Mouse (Mus musculus): ENCODE measurements at regions not wholly inside any gene's neighbourhood (a gene's known extent, or its start where the extent isn't known, plus 50 kb on each side); places are given as distances from the start of the nearest gene placed in this dataset.

- Histone ChIP-seq H3K4me3 (ENCODE audit: insufficient read depth, low read length) (no peak overlapping the region), H3K4me1 (ENCODE audit: control insufficient read depth, insufficient read depth, low read length) (no peaks in the 10 kb centered on the region)
- TF ChIP-seq POLR2A (IDR thresholded peaks at IDR 0.05; ENCODE audit: low read depth, low read length) (no peak), CTCF (IDR thresholded peaks at IDR 0.05; ENCODE audit: borderline replicate concordance, insufficient read depth, low read length) (no peak)
These were observed 1065.0 kb downstream of the Bcl11a start for GRCm38 (mm10) chr11:25142833-25143232.

GRCm38 (mm10) chr11:25147287-25147686 lies 1063.3 kb downstream of the 5730522E02Rik start:
- Histone ChIP-seq H3K4me1 (ENCODE audit: control insufficient read depth, insufficient read depth, low read length) (no peaks in the 10 kb centered on the region), H3K4me3 (ENCODE audit: insufficient read depth, low read length) (no peak overlapping the region), H3K27ac (ENCODE audit: insufficient read depth, low read length) (no peak overlapping the region)
- no peak for TF ChIP-seq CTCF (IDR thresholded peaks at IDR 0.05; ENCODE audit: borderline replicate concordance, insufficient read depth, low read length)
- TF ChIP-seq POLR2A (IDR thresholded peaks at IDR 0.05; ENCODE audit: low read depth, low read length), result no peak

More at GRCm38 (mm10) chr11:25142833-25143232, 1065.0 kb downstream of the Bcl11a start:
- no peak overlapping the region for H3K27ac ChIP-seq (ENCODE audit: insufficient read depth, low read length)

- Histone ChIP-seq H3K4me1 (ENCODE audit: control insufficient read depth, insufficient read depth, low read length) (no peaks in the 10 kb centered on the region), H3K4me3 (ENCODE audit: insufficient read depth, low read length) (no peak overlapping the region), H3K27ac (ENCODE audit: insufficient read depth, low read length) (no peak overlapping the region)
- no peak for TF ChIP-seq POLR2A (IDR thresholded peaks at IDR 0.05; ENCODE audit: low read depth, low read length)
- TF ChIP-seq CTCF (IDR thresholded peaks at IDR 0.05; ENCODE audit: borderline replicate concordance, insufficient read depth, low read length), result no peak
These were observed 1053.9 kb downstream of the 5730522E02Rik start for GRCm38 (mm10) chr11:25156705-25157104.

- TF ChIP-seq CTCF (IDR thresholded peaks at IDR 0.05; ENCODE audit: borderline replicate concordance, insufficient read depth, low read length) (no peak), POLR2A (IDR thresholded peaks at IDR 0.05; ENCODE audit: low read depth, low read length) (no peak)
- no peak overlapping the region for H3K4me3 ChIP-seq (ENCODE audit: insufficient read depth, low read length)
- no peaks in the 10 kb centered on the region for H3K4me1 ChIP-seq (ENCODE audit: control insufficient read depth, insufficient read depth, low read length)
- H3K27ac ChIP-seq (ENCODE audit: insufficient read depth, low read length), result no peak overlapping the region
These were observed 1053.3 kb downstream of the 5730522E02Rik start for GRCm38 (mm10) chr11:25157135-25157860.

GRCm38 (mm10) chr11:25157861-25158245 lies 1052.7 kb downstream of the 5730522E02Rik start:
- Histone ChIP-seq H3K27ac (ENCODE audit: insufficient read depth, low read length) (no peak overlapping the region), H3K4me3 (ENCODE audit: insufficient read depth, low read length) (no peak overlapping the region), H3K4me1 (ENCODE audit: control insufficient read depth, insufficient read depth, low read length) (no peaks in the 10 kb centered on the region)
- TF ChIP-seq POLR2A (IDR thresholded peaks at IDR 0.05; ENCODE audit: low read depth, low read length), result no peak
- no peak for TF ChIP-seq CTCF (IDR thresholded peaks at IDR 0.05; ENCODE audit: borderline replicate concordance, insufficient read depth, low read length)

GRCm38 (mm10) chr11:25158884-25159283 lies 1051.7 kb downstream of the 5730522E02Rik start:
- no peak overlapping the region for H3K27ac ChIP-seq (ENCODE audit: insufficient read depth, low read length)
- H3K4me3 ChIP-seq (ENCODE audit: insufficient read depth, low read length), result no peak overlapping the region
- no peaks in the 10 kb centered on the region for H3K4me1 ChIP-seq (ENCODE audit: control insufficient read depth, insufficient read depth, low read length)
- no peak for TF ChIP-seq POLR2A (IDR thresholded peaks at IDR 0.05; ENCODE audit: low read depth, low read length)
- no peak for TF ChIP-seq CTCF (IDR thresholded peaks at IDR 0.05; ENCODE audit: borderline replicate concordance, insufficient read depth, low read length)

GRCm38 (mm10) chr11:25167939-25168338 lies 1042.6 kb downstream of the 5730522E02Rik start:
- Histone ChIP-seq H3K4me3 (ENCODE audit: insufficient read depth, low read length) (no peak overlapping the region), H3K4me1 (ENCODE audit: control insufficient read depth, insufficient read depth, low read length) (no peaks in the 10 kb centered on the region), H3K27ac (ENCODE audit: insufficient read depth, low read length) (no peak overlapping the region)
- TF ChIP-seq POLR2A (IDR thresholded peaks at IDR 0.05; ENCODE audit: low read depth, low read length) (no peak), CTCF (IDR thresholded peaks at IDR 0.05; ENCODE audit: borderline replicate concordance, insufficient read depth, low read length) (no peak)

GRCm38 (mm10) chr11:25171048-25171447 lies 1039.5 kb downstream of the 5730522E02Rik start:
- Histone ChIP-seq H3K4me3 (ENCODE audit: insufficient read depth, low read length) (no peak overlapping the region), H3K27ac (ENCODE audit: insufficient read depth, low read length) (no peak overlapping the region), H3K4me1 (ENCODE audit: control insufficient read depth, insufficient read depth, low read length) (no peaks in the 10 kb centered on the region)
- TF ChIP-seq CTCF (IDR thresholded peaks at IDR 0.05; ENCODE audit: borderline replicate concordance, insufficient read depth, low read length) (no peak), POLR2A (IDR thresholded peaks at IDR 0.05; ENCODE audit: low read depth, low read length) (no peak)
